Mouse (Mus musculus) B cell, adult 2 months (primary cell): ENCODE results near the gene Pbld2.

Experiments
- DNase-seq, 2 experiments: peaks; one replicate each; pipeline ENCODE4 v3.0.0; 2022

Gene Pbld2

GRCm38 (mm10) chr10:63023749-63024579 is at the start of gene Pbld2, which contains the start of gene Hnrnph3:
TSS of gene Pbld2 (plus strand) at chr10:63024315.
TSS of gene Hnrnph3 (minus strand) at chr10:63024217.
- peak; percentile 99 to 100 for DNase-seq

GRCm38 (mm10) chr10:62979667-62980038 is 44.5 kb upstream of the Pbld2 start:
- no peak for DNase-seq

GRCm38 (mm10) chr10:62980039-62980954 is 43.8 kb upstream of the Pbld2 start, which contains the start of gene Rufy2:
TSS of gene Rufy2 (plus strand) at chr10:62980223.
- DNase-seq = peak; percentile 92 to 93

GRCm38 (mm10) chr10:62984072-62984471 is 40.0 kb upstream of the Pbld2 start:
- DNase-seq = peak; percentile 28 to 37

DNA sequence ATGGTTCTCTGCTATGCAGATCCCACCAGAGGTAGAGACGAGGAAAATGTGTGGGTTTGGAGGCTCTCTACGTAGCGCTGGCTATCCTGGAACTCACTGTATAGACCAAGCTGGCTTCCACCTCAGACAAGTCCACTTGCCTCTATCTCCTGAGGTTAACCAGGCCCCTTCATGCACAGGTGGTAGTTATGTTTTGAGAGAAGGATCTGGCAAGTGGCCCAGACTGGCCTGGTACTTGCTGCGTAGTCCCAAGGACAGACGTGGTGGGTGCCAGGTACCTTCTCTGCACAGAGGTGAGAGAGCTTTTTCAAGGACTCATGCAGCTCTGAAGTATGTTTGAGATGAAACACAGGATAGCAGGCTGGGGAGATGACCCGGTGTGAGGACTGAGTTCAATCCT is 39.6 kb upstream of the Pbld2 start:
- DNase-seq = no peak

DNA sequence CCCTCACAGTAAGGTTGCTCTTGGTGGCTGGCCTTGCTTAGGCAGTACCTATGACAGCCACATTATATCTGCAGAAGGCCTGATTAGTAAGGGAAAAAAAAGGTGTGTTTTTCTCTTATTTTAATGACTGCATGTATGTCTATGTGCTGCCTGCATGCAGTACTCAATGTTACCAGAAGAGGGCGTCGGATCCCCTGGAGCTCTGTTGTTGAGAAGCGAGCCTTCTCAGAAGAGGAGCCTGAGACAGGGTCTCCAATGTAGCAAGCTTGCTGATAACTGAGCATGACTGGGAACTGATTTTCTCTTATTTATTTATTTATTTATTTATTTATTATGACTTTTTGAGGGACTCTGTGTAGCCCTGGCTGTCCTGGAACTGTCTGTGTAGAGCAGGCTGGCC is 36.8 kb upstream of the Pbld2 start:
- DNase-seq = peak; percentile 70 to 71

DNA sequence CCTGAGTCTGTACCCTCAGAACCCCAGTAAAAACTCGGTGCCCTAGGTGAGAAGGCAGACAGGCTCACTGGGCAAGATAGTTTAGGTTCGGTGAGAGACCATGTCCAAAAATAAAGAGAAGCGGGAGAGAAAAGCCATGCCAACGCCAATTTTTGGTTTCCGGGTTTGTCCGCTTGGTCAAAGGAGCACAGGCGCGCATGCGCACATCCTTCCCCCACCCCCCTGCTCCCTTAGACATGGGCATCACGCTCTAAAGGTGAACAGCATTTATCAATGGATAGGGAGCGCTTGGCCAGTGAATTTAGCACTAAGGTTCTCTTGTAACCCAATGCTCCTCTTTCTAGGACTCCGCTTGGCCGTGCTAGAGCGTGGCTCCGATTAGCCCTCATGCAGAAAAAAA is 33.5 kb upstream of the Pbld2 start:
- DNase-seq = no peak

- no peak for DNase-seq
Observed at GRCm38 (mm10) chr10:62993991-62994390, 30.1 kb upstream of the Pbld2 start.

DNA sequence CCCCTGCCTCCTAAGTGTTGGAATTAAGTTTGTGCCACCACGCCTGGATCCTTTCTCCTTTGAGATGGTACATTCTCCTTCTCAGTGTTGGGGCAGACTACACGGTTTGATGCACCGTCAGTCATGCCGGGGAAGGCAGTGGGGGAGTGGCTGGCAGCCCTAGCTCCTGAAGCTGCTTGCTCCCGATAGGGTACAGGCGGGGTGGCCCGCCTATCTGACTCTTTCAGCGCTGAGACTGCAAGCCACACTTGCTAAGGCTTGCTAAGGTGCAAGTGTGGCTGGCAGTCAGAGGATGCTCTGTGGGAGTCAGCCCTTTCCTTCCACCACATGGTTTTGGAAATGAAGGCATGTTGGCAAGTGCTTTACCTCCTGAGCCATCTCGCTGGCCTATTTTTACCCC is 23.5 kb upstream of the Pbld2 start:
- no peak for DNase-seq

DNA sequence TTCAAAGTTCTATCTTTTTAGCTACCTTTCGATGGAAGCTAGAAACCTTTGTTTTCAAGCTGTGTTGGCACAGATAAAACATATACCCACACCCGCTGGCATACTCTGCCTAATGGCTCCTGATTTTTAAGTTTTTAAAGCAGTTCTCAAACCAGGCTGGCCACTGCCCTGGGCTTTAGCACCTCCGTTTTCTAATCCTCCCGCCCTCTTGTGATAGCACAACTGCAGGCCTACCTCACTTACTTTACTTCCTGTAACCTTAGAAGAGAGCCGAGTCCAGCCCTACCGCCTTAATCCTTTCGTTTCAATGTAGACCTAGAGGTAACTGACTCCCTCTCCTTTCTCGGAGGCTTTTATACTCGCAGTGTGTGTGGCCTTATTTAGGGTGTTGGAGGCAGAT is 20.9 kb upstream of the Pbld2 start:
- no peak for DNase-seq

GRCm38 (mm10) chr10:63004556-63004955 is 19.6 kb upstream of the Pbld2 start:
- no peak for DNase-seq

GRCm38 (mm10) chr10:63008193-63008592 is 15.9 kb upstream of the Pbld2 start:
- DNase-seq = no peak

DNA sequence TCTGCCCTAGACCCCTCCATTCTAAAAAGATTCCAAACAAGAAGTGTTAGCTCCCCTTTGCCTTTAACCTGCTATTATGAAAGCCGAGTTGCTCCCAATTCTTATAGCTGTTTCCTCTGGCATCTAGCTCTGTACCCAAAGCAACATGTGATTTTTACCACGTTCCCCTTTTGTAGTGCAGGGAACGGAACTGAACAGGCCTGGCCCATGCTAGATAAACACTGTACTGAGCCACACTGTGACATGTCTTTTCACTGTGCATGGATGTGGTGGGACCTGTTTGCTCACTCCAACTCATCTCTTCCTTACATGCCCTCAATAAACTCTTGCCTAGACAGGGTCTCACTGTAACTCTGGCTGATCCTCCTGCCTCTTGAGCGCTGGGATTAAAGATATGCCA is 13.8 kb upstream of the Pbld2 start:
- DNase-seq = no peak

GRCm38 (mm10) chr10:63011556-63011955 is 12.6 kb upstream of the Pbld2 start:
- DNase-seq = no peak

- DNase-seq = no peak
Observed at GRCm38 (mm10) chr10:63013476-63013875, 10.6 kb upstream of the Pbld2 start.

GRCm38 (mm10) chr10:63014168-63014567 is 9.9 kb upstream of the Pbld2 start:
- DNase-seq = no peak

- DNase-seq = no peak
Observed at GRCm38 (mm10) chr10:63019304-63019703, 4.8 kb upstream of the Pbld2 start.

DNA sequence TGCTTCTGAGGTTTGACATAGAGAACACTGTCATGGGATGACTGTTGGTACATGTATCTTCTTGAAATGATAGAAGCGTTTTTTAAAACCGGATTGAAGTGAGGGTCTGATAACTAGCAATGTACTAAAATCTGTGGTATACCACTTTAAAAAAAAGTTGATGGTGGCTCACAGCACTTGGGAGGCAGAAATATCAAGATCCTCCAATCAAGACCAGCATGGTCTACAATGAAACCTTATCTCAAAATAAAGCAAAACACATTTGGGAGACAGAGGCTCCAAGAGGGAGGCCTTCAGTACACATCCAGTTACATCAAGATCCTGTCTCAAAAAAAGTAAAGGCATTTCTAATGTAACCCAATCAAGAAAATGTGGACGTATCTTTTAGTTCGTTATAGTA is 2.4 kb upstream of the Pbld2 start:
- no peak for DNase-seq

- DNase-seq = peak in 1 of 2 experiments; percentile 32
Observed at GRCm38 (mm10) chr10:63022541-63023120, 1.5 kb upstream of the Pbld2 start.

DNA sequence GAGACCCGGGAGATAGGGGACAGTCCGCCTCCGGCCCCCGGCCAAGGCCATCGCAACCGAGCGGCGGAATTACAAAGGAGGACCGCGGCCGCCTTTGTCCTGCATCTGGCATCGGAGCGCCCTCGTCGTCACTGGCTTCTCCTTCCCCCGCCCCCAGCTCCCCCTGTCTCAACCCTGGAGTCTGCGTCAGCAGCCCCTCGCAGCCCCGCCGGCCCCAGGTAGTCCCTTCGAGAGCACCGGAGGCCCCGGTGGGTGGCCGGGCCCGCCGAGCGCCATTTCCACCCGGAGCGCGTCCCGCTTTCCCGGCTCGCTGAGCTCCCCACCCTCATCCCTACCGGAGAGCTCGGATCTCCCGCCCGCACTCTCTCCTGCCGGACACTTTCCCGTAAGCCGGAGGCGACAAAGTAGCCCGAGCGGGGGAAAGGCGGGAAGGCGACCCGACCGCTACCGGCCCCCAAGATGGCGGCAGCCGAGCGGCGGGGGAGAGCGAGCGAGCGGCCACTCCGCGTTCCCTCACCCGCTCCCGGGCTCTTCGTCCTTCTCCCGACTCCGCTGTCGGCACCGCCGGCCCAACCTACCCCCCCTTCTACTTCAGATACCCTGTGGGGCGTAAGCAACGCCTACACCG is 880 bp upstream of the Pbld2 start:
- peak; percentile 71 to 75 for DNase-seq

DNA sequence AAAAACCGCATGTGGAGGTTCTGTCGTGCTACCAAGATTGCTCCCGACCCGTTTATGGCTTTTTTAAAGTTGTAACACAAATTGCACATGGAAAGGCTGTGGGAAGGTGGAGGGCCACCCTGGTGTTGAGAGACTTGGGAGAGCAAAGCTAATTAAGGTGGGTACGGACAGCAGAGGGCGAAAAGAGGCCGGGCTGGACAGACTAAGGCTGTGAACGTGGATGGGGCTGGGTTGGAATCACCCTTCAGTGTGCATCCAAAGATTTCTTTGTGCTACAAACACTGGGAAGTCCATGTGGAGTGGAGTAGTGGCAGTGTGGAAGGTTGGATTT is 430 bp downstream of the Pbld2 start:
- peak in 1 of 2 experiments; percentile 60 for DNase-seq

- peak; percentile 38 to 52 for DNase-seq
Observed at GRCm38 (mm10) chr10:63025016-63025415, 901 bp downstream of the Pbld2 start.

- DNase-seq = peak in 1 of 2 experiments; percentile 11
Observed at GRCm38 (mm10) chr10:63025491-63026011, 1.4 kb downstream of the Pbld2 start.
